Mouse (Mus musculus) embryo, embryonic 11 days (tissue): ENCODE results near the gene Vwa1.
A peak's percentile ranks its signal among the peaks of the same experiment; 100 is the strongest.
"Not testable (repeated sequence)": the region's sequence is repeated elsewhere in the genome, so short reads cannot be mapped to it uniquely, and the experiment has no call there.

Experiments
- DNase-seq: peaks from one replicate; pipeline ENCODE4 v3.0.0-alpha.2; 2015

The Vwa1 gene

GRCm38 (mm10) chr4:155740681-155741080 lies 33.8 kb downstream of the Vwa1 start:
- not testable (repeated sequence) for DNase-seq

GRCm38 (mm10) chr4:155739741-155740636 lies 34.5 kb downstream of the Vwa1 start:
- no peak for DNase-seq

GRCm38 (mm10) chr4:155739152-155739551 lies 35.3 kb downstream of the Vwa1 start:
- no peak for DNase-seq

- DNase-seq, result no peak
Observed at GRCm38 (mm10) chr4:155738262-155738661, 36.2 kb downstream of the Vwa1 start.

GRCm38 (mm10) chr4:155736421-155736820 lies 38.1 kb downstream of the Vwa1 start:
- no peak for DNase-seq

GRCm38 (mm10) chr4:155735788-155736187 lies 38.7 kb downstream of the Vwa1 start:
- no peak for DNase-seq

- peak; percentile 74 for DNase-seq
Observed at GRCm38 (mm10) chr4:155734951-155735702, 39.4 kb downstream of the Vwa1 start.

GRCm38 (mm10) chr4:155734350-155734941 lies 40.1 kb downstream of the Vwa1 start, which contains the start of gene Tmem240:
TSS of gene Tmem240 (plus strand) at chr4:155734800.
- DNase-seq, result peak; percentile 95

- no peak for DNase-seq
Observed at GRCm38 (mm10) chr4:155733267-155733666, 41.2 kb downstream of the Vwa1 start.

GRCm38 (mm10) chr4:155727993-155728392 lies 46.5 kb downstream of the Vwa1 start:
- no peak for DNase-seq

GRCm38 (mm10) chr4:155721668-155722083 lies 52.8 kb downstream of the Vwa1 start:
- DNase-seq, result peak; percentile 29
